Mouse (Mus musculus) heart, adult 10 weeks (tissue): Measurements from ENCODE around the gene Lama4. TPM values are rescaled to one million over a fixed set of nuclear protein-coding genes. Genes with fewer than 3 reads are reported as not detected.

Source experiments
- polyA plus RNA-seq: library from polyadenylated mRNA; stranded (reverse); fragments of 350-450 nt; fragmentation: Illumina TruSeq; extraction: RNeasy Lipid Tissue Mini Kit (QIAGEN cat#74804); gene quantifications from one replicate; pipeline ENCODE4 v1.2.3, GENCODE M21; 2014; ENCODE audit warnings: low read depth, low replicate concordance

Gene Lama4
- 51.7 TPM for polyA plus RNA-seq

DNA sequence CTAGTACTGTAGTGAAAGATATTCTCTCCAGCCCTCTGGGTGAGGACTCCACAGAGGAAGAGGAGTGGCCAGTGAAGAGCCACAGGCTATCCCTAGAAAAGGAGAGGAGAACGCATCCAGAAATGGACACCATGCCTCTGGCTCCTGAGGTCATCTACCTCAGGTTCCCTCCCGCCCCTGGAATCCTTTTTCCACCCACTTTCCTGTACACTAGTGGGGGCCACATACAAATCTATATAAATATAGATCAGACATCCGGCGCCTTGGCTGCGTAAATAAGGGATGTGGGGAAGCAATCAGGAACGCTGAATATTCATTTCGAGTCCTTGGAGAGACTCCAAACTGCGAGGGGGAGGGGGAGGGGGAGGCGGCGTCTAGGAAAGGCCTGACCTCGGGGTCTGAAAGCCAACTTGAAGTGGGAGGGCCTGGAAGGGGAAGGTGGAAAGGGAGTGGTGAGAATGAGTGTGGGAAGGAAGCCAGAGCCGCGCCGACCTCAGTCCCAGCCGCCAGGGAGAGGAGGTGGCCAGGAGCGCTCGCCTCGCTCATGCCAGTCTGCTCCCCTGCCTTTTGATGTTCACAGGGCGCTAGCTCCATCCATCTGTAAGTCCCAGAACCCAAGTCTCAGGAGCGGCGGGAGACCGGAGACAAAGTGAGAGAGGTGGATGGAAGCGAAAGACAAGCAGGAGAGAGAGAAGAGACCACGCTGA is at the start of gene Lama4:
Gene Lama4 (plus strand): TSS at position 441 of the 707 bp plus-strand sequence.

DNA sequence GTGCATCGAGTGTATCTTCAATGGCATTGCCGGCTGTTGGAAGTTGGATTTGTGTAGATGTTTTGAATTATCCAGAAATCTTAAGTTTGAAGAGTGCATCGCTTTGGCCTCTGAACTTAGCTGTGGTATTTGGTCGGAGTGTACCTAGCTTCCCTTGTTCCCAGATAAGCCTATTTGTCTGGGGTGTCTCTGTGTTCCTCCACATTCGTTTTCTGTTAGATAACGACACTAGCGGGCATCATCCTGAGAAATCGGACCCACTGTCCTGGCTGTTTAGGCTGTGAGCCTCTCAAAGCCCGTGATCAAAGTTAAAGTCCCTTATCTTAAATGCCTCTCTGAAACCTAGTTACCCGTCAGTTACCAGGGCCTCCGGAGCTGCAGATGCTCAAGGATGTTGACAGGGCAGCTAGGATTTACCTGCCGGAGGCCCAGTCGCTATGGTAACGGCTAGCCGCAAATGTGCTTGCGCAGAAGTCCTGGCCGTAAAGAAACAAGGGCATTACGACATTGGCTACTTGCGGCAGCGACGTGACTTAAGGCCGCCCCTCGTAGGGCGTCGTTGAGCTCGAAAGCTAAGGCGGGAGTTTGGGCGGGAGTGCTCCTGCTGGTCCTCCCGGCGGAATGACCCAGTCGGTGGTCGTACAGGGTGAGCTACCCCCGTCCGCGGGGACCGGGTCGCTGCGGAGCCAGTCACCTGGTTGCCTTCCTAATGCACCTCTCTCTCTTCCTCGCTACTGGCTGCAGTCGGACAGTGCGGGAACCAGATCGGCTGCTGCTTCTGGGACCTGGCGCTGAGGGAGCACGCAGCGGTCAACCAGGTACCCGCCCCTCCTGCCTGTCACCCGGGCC is 168.4 kb downstream of the Lama4 start, which contains the start of the genes Fam229b and Tube1:
Gene Fam229b (minus strand): TSS at position 453 of the 849 bp plus-strand sequence.
Gene Tube1 (plus strand): TSS at position 515 of the 849 bp plus-strand sequence.

Other genes with a start within 250 kb of the Lama4 start
- not detected for gene Rfpl4b, start 143.7 kb upstream of the Lama4 start, polyA plus RNA-seq
- 8.4 TPM for gene Fam229b, start 168.4 kb downstream of the Lama4 start, polyA plus RNA-seq
- gene Tube1, start 168.5 kb downstream of the Lama4 start, polyA plus RNA-seq = 0.97 TPM
- not detected for gene Ccn6, start 198.3 kb downstream of the Lama4 start, polyA plus RNA-seq